Mouse (Mus musculus): ENCODE measurements around the gene Itgb3.

DNA sequence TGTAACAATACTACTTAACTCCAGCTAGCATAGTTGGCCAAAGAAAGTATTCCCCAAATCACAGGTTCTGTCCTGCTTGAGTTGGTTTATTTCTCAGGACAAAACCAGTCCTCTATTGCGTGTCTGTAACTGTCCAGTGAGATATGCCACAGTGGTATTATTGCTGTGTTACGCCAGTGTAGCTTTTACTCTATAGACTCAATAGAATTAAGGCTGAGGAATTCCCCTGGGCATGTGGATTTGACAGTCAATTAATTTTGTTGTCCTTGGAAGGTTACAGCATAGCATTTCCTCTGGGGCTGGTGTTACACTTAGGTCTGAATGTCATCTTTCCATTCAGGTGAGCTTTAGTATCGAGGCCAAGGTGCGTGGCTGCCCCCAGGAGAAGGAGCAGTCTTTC is 35.4 kb downstream of the Itgb3 start:
- TF ChIP-seq CTCF (IDR thresholded peaks at IDR 0.05; ENCODE audit: borderline replicate concordance, control insufficient read depth, extremely low read depth, insufficient read depth, low read length, poor library complexity): no peak
- TF ChIP-seq POLR2A (IDR thresholded peaks at IDR 0.05; ENCODE audit: control insufficient read depth, extremely low read depth, insufficient read depth, low read length, poor library complexity): no peak

All from thymus, adult 2 months (tissue).